Mouse (Mus musculus) gastrocnemius, postnatal 25 days (tissue): ENCODE data around the gene Lpp. TPM values are rescaled to one million over a fixed set of nuclear protein-coding genes. Genes with fewer than 3 reads are reported as not detected.

Source experiments
- DNase-seq: peaks from one replicate; pipeline ENCODE4 v3.0.0; 2022
- total RNA-seq, 2 experiments: library from RNA; stranded (reverse); gene quantifications; 1 replicate in 1 of 2; 2 replicates in 1 of 2; pipeline ENCODE4 v1.2.3; 2021

The Lpp gene
- total RNA-seq, 2 experiments from 2014 or later: 21.7 to 23.8 TPM

DNA sequence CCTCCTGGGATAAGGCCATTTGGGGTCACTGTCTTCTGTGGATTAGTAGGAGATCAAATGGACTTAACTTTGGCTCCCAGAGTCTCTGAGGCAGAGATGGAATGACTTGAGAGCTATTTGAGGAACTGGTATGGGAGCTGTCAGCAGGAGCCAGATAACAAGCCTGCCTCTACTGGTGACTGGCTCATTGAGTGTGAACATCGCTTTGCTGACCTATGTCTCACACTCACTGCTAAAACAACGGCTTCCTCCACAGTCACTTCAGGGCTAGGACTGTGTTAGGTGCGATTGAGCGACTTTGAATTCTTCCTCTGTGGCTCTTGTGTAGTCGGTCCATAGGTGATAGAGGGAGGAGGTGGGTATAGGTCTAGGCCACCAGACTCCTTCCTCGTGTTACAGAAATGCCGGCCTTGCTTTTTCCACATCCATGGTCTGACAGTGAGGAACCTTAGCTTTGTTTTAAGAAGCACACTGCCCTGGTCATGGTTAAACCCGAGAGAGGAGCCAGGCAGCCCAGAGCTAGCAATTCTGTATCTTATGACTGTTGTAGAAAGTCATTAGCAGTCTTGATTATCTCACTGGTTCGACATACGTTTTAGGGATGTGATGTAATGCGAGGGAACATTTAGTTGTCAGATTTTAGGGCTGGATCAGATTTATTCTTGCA, 108.5 kb downstream of the Lpp start:
- peak; percentile 55 for DNase-seq

GRCm38 (mm10) chr16:24502295-24502823, 109.1 kb downstream of the Lpp start:
- DNase-seq: no peak

DNA sequence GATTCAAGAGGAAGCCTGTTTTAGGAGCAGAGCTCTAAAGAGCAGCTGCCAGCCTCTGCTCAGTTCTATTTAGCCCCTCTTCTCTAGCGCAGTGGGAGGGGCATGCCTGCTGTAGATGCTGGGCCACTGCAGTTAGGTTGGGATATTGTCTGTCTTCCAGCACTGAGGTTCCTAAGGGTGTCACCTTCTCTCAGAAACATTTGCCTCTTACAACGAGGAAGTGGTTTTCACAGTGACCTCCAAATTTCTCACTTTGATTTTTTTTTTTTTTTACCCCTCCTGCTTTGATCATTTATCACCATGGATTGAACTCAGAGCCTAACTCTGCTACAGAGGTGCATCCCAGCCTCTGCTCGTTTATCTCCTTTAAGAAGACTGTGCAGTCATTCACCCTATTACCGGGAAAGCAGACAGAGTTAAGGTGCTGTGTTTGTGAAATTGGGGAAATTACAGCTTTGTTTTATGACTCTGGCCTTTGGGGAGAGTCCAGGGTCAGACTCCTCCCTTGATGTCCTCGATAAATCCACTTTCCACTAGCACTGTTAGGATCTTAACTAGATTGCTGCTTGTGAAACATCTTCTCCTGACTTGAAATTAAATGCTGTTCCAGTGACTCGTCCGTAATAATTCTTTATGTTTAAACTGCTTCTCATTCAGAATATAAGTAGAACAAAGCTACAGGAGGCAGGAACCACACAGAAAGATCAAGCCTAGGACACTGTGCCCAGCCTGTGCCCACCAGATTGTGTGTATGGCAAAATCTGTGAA, 111.7 kb downstream of the Lpp start:
- DNase-seq: no peak

- no peak for DNase-seq
These were observed 112.9 kb downstream of the Lpp start for GRCm38 (mm10) chr16:24506237-24506636.

DNA sequence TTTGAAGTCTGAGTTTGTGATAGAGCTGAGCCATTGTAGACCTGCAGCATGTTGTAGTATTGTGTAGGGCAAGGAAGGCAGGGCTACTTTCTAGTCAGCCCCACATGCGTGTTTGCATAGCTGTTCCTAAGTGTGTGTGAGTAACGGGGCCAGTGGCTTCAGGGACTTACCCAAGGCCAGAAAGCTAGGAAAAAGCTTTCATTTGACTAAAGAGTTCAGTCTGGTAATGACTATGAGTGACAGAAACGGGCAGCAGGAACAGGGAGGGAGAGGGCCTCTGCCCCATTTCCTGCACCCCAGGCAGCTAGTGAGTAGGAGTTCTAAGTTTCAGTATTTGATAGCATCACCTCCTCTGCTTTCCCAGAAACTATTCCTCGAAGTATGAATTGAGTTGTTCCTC, 113.4 kb downstream of the Lpp start:
- DNase-seq: no peak

- no peak for DNase-seq
These were observed 114.7 kb downstream of the Lpp start for GRCm38 (mm10) chr16:24507927-24508540.

DNA sequence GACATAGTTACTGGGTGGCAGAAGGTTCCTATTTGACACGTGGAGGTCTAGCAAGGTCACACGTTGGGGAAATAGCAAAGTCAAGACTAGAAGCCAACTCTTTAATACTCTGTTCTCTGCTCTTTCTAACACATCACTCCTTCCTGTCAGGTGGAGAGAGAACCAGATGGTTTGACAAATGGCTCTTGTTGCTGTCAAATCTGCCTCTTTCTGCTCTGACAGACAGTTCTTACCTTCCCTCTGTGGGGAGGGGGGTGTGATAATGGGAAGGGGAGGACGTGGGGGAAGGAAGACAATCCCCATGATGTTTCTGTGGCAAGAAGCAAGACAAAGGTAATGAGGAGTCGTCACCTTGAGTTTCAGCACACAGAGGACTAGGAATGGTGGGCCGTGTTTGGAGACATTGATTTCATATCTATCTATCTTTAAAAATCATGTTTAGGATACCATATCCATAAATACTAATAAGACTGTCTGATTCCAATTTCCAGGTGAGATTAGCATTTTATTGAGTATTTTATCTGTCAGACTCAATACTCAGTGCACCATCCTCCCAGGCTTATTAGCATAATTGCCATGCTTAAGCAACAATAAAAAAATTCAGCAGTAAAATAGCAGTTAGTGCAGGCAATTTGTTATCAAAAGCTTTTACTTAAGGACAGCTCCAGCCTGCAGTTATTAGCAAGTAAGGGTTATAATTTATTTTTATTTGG, 115.9 kb downstream of the Lpp start:
- DNase-seq: no peak

DNA sequence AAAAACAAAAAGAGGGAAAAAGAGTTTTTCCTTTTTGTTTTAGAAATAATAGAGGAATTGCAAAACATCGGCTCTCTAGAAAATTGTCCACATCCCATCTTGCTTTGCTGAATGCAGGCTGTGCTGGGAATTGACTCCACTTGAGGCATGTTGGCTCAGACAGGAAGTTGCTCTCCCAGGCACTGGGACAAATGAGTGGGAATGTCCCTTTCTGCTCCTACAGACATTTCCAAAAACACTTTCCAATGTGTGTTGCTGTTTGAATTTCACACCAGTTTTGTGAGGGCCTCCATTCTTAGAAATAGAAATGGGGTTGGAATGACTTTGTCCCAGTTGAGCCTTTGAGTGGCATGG, 116.5 kb downstream of the Lpp start:
- no peak for DNase-seq

DNA sequence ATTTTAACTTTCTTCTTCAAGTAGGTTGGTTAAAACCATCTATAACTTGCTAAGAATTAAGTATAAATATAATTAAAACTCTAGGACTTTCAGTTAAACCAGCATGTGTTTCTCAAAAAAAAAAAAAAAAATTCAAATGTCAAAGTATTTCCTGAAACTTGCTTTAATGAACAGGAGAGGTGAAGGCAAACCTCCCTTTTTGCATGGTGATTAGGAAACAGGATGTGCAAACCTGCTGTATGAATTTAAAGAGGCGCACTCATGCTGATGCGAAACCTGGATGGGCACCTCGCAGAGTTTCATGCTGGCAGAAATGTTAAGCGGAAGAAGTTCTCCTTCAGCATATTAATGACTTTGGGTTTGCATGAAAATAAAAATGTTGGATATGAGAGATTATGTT, 119.9 kb downstream of the Lpp start:
- DNase-seq: no peak

DNA sequence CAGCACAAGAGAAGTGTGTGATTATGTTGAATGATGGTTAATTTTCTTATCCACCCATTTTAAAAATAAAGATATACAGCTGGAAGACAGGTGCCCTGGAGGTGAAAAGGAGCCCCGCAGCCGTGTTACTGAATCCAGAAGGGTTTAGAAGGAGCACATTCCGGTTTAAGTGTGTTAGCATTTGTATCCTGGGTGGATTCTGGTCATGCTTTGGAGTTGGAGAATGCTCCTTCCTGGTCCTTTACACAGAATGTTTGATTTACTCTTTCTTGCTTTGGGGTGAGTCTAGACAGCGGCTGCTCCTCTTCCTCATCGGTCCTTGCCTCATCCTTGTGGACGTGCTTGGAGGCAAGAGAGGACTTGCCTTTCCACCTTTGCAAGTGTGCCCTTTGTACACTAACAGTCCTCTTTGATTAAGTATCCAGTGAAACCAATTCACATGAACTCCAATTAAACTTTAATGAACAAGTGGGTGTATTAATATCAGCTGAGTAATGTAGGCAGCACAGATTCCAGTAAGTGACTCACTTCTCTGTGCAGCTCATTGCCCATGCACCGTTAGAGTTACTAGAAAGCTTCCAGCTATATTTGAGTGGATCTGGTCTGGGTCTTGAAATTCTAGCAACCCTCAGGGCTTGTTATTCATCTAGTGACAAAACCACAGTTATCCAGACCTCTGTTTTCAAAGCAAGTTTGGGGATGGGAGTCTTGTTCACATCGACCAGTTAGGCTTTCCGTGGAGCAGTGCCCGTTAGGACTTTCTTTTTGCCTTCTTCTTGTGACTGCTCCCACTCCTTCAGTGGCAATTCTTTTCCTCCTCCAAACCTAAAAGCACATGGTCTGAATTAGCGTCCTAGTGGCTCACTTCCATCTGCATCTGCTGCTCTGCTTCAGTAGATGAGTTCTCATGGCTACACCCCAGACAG, 121.8 kb downstream of the Lpp start:
- DNase-seq: no peak

DNA sequence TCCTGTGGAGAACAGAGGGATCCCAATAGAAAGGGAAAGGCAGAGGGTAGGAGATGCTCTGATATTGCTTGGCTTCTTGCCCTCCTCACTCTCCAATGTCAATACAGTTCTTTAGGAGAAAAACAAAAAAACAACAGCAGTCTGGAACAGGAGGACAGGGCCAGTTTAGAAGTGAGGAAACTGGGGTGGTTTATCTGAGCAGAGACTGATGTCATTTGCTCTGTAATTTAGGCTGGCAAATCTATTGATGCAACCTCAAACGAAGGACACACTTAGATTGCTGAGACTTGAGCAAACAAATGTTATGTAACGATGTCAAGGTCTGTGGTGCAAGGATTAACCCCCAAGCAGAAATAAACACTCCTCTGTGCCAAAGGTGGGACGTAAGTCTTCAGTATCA, 123.7 kb downstream of the Lpp start:
- DNase-seq: no peak

GRCm38 (mm10) chr16:24517501-24518042, 124.3 kb downstream of the Lpp start:
- peak; percentile 41 for DNase-seq

DNA sequence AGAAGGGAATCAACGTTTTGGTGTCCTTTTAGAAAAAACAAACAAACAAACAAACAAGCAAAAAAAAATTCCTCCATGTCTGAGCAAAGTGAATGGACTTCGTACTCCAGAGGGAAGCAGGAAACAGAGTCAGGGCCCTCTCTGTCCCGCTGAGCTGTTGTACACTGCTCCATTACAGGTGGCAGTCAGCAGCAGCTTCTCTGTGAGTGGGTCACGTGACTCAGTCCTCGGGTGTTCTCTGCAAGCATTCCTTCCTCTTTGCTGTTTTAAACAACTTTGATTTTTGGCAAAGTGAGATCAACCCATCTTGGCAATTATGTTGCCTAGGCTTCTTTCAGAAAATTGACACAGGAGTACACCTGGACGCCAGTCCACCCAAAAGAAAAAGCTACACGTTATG, 125.5 kb downstream of the Lpp start:
- DNase-seq: no peak

GRCm38 (mm10) chr16:24527219-24527618, 133.9 kb downstream of the Lpp start:
- DNase-seq: no peak

DNA sequence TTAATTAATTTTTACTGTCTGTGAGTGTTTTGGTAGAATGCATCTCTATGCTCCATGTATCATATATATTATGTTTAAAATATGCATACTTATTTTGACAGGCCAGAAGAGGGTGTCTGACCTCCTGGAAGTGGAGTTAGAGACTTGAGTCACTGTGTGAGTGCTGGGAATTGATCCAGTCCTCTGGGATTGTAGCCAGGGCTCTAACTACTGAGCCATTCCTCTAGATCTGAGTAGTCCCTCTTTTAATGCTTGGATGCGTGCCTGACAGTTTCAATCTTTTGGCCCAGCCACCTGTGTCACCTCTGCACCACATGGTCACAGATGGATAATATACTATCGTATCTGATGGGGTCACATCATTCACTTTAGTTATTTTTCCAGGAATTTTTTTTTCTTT, 138.4 kb downstream of the Lpp start:
- no peak for DNase-seq

GRCm38 (mm10) chr16:24535221-24535620, 141.9 kb downstream of the Lpp start:
- DNase-seq: no peak

- DNase-seq: no peak
These were observed 143.0 kb downstream of the Lpp start for GRCm38 (mm10) chr16:24536261-24536660.

DNA sequence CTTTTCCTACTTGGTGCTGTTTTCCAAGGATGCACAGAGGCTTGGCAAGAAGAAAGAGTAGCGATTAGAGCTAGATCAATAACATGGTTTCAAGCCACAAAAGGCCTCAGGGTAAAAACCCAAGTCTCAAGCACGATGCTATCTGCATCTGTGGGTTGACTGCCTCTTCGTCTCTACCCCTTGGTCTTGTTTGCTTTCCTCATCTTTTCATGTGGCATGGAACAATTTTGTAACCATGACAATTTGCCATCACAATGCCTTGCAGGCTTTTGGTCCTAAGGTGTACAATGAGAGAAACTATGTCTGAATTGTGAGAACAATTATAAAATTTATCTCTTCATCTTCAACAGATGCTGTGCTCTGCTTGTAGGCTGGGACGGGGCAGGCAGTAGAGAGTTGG, 145.7 kb downstream of the Lpp start:
- DNase-seq: no peak

DNA sequence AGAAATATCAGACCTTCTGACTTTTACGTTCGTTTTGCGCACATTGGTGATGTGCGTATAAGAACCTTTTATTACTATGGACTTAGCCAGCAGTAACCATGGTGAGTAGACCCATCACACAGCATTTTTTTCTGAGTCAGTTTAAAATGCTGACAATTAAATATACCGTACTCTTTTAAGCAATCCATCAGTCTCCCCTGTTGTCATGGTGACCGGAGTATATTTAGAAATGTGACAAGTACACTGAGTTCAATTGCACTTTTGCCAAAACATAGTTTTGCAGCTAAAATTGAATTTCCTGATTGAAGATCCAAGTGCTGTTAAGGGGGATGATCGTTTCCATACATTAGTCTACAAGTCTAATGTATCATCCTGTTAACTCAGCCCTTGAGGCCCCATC, 149.6 kb downstream of the Lpp start:
- no peak for DNase-seq

- DNase-seq: no peak
These were observed 152.1 kb downstream of the Lpp start for GRCm38 (mm10) chr16:24545366-24545765.

- DNase-seq: no peak
These were observed 165.2 kb downstream of the Lpp start for GRCm38 (mm10) chr16:24558458-24558857.
